Mouse (Mus musculus) neural tube, embryonic 14.5 days (tissue): ENCODE measurements around the gene Fasl. TPM values are rescaled to one million over a fixed set of nuclear protein-coding genes. Genes with fewer than 3 reads are reported as not detected.

Experiments used
- ATAC-seq: fragments of 200-750 bp; cut with Nextera tagmentation; 2 replicates; pipeline ENCODE4 v1.8.0; 2017; ENCODE audit warnings: low read depth, mild to moderate bottlenecking, moderate TSS enrichment, moderate library complexity
- H3K27ac ChIP-seq: fragments of 300-500 bp; sonication (generic); 2 replicates; pipeline ENCODE4 v1.5.1; 2014; ENCODE audit warnings: low read depth, mild to moderate bottlenecking, control low read depth, low read length, moderate library complexity, mixed read lengths
- H3K27me3 ChIP-seq: fragments of 300-500 bp; sonication (generic); 2 replicates; pipeline ENCODE4 v1.6.1; 2014; ENCODE audit warnings: low read length; ENCODE audit not compliant: control insufficient read depth, insufficient read depth
- H3K36me3 ChIP-seq: fragments of 300-500 bp; sonication (generic); 2 replicates; pipeline ENCODE4 v1.6.1; 2014; ENCODE audit warnings: low read length, mixed read lengths; ENCODE audit not compliant: control insufficient read depth, insufficient read depth
- H3K4me1 ChIP-seq: fragments of 300-500 bp; sonication (generic); 2 replicates; pipeline ENCODE4 v1.6.1; 2014; ENCODE audit warnings: low read length; ENCODE audit not compliant: control insufficient read depth, insufficient read depth
- H3K4me2 ChIP-seq: fragments of 300-500 bp; sonication (generic); 2 replicates; pipeline ENCODE4 v1.6.1; 2014; ENCODE audit warnings: mild to moderate bottlenecking, low read depth, low read length, control low read depth
- H3K4me3 ChIP-seq: fragments of 300-500 bp; sonication (generic); 2 replicates; pipeline ENCODE4 v1.5.1; 2014; ENCODE audit warnings: low read depth, low read length, control low read depth, mixed read lengths
- H3K9ac ChIP-seq: fragments of 300-500 bp; sonication (generic); replicated peaks from 2 replicates; pipeline ENCODE4 v1.6.1; 2014; ENCODE audit warnings: low read depth, mild to moderate bottlenecking, control low read depth, low read length, mixed read lengths
- H3K9me3 ChIP-seq: fragments of 300-500 bp; sonication (generic); 2 replicates; pipeline ENCODE4 v1.6.1; 2016; ENCODE audit warnings: low read length; ENCODE audit not compliant: control insufficient read depth
- WGBS: fragments of 180-500 bp; shearing (Covaris S2); extraction: QIAGEN DNeasy Blood & Tissue Kit; methylation state at CpG from one replicate; pipeline ENCODE4 v1.1.7; 2014; 5-methylcytosine and 5-hydroxymethylcytosine counted together
- polyA plus RNA-seq: library from polyadenylated mRNA; unstranded; fragments of >200 nt; fragmentation: Nextera tagmentation; extraction: Ambion mirVana; gene quantifications from 2 replicates; pipeline ENCODE4 v1.2.1, GENCODE M21; 2014

The Fasl gene
- polyA plus RNA-seq, 1 experiment from 2014 or later = 0.40 TPM

DNA sequence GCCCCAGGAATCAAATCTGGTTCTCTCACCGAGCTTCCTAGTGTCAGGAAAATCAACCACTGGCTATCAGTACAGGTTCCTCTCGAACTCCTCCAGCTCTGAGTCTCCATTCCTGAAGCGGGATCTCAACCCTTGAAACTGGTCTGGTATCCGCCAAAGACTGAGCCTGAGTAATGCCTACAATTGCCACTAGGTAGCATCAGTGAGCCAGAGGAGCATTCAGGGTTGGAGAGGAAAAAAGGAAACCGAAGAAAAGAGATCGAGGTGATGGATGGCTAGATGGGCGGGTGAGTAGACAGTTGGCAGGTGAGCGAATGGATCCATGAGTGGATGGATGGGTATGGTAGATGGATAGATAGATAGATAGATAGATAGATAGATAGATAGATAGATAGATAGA is 40.2 kb downstream of the Fasl start:
- no peak overlapping the region for H3K4me3 ChIP-seq
- WGBS = 54% methylated on average over 8 of the region's 8 CpGs
- H3K9ac ChIP-seq = no peak overlapping the region
- no peak for ATAC-seq
- no peak overlapping the region for H3K27ac ChIP-seq
- H3K27me3 ChIP-seq = no peaks in the 10 kb centered on the region
- H3K4me2 ChIP-seq = no peak overlapping the region
- no peaks in the 10 kb centered on the region for H3K9me3 ChIP-seq
- H3K4me1 ChIP-seq = no peaks in the 10 kb centered on the region
- H3K36me3 ChIP-seq = no peaks in the 10 kb centered on the region

DNA sequence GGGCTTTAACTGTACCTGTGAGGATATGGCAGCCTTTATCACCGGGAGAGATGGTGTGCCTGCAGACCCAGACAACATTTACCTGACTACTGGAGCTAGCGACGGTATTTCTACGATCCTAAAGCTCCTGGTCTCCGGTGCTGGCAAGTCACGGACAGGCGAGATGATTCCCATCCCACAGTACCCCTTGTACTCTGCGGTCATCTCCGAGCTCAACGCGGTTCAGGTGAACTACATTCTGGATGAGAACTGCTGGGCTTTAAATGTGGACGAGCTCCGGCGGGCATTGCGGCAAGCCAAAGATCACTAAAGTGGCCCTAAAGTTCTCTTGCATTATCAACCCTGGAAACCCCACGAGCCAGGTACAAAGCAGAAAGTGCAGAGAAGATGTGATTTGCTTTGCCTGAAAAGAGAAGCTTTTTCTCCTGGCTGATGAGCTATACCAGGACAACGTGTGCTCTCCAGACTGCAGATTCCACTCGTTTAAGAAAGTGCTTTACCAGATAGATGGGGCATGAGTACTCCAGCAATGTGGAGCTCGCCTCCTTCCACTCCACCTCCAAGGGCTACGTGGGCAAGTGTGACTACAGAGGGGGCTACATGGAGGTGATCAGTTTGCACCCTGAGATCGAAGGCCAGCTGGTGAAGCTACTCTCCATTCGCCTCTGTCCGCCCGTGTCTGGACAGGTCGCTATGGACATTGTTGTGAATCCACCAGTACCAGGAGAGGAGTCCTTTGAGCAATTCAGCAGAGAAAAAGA is 41.6 kb downstream of the Fasl start:
- H3K9ac ChIP-seq = no peak overlapping the region
- no peaks in the 10 kb centered on the region for H3K27me3 ChIP-seq
- no peaks in the 10 kb centered on the region for H3K36me3 ChIP-seq
- no peaks in the 10 kb centered on the region for H3K9me3 ChIP-seq
- H3K4me2 ChIP-seq = no peak overlapping the region
- 86% methylated on average over 25 of the region's 25 CpGs for WGBS
- no peak overlapping the region for H3K4me3 ChIP-seq
- no peak for ATAC-seq
- no peak overlapping the region for H3K27ac ChIP-seq
- no peaks in the 10 kb centered on the region for H3K4me1 ChIP-seq

DNA sequence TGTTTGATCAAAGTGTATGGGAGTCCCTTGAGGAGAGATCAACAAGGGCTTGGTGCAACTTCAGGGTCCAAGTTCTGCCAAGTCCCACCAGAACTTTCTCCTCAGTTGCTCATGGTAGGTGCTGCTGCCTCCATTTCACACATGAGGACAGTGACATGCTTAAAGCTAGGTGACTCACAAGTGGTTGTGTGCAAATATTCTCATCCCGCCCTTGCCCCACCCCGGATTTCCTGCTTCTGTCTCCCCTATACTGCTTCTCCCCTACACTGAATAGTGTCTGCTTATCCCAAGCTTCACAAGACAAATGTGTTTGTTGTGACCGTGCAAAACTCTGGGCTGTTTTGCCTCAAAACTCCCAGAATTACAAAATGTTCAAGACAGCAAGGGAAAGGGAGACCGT is 43.4 kb downstream of the Fasl start:
- H3K27me3 ChIP-seq = no peaks in the 10 kb centered on the region
- ATAC-seq = no peak
- no peak overlapping the region for H3K9ac ChIP-seq
- H3K4me3 ChIP-seq = no peak overlapping the region
- no peaks in the 10 kb centered on the region for H3K4me1 ChIP-seq
- H3K36me3 ChIP-seq = no peaks in the 10 kb centered on the region
- H3K9me3 ChIP-seq = no peaks in the 10 kb centered on the region
- WGBS = 99% methylated on average over 4 of the region's 4 CpGs
- no peak overlapping the region for H3K27ac ChIP-seq
- H3K4me2 ChIP-seq = no peak overlapping the region

DNA sequence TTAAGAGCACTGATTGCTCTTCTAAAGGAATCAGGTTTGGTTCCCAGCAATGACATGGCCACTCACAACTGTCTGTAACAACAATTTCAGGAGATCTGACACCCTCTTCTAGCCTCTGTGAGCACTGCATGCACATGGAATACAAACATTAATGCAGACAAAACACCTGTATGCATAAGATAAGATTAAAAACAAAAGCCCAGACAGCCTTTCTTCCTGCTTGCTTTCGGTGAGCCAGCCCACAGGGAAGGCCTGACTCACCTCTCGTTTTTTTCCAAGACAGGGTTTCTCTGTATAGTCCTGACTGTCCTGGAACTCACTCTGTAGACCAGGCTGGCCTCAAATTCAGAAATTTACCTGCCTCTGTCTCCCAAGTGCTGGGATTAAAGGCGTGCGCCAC is 44.1 kb downstream of the Fasl start:
- 88% methylated on average over 4 of the region's 4 CpGs for WGBS
- no peaks in the 10 kb centered on the region for H3K27me3 ChIP-seq

DNA sequence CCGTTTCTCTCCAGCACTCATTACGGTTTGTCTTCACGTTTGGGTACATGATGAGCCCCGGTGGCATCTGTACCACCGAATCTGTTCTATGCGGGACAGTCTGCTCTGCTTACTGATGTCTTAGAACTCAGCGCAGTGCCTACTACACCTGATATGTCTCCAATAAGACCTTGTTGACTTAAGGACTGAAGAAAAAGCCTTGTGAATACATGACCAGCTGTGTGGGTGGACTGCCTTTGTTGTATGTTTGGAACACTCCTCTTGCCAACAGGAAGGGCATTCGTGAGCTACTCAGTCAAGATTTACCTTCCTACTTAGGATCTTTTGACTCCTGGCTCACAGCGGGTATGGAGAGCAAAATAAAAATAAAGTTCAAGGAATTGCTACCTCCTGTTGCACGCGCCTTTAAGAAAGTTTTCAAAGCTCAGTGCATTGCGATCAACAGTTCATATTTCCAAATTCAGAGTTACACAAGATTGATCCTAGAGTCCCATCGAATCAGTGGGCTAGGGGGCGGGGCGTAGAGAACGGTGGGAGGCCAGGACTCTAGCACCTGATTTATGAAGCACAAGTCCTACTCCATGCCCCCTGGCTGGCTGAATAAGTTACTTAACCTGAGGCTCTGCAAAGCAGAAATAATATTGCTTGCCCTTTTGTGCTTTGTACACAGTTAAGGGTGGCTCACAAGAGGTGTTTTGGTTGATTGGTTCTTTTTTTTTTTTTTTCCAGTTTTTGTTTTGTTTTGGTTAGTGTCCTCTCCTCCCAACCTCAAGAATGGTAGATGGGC is 45.6 kb downstream of the Fasl start:
- Histone ChIP-seq H3K4me3 (no peak overlapping the region), H3K36me3 (no peaks in the 10 kb centered on the region), H3K4me1 (no peaks in the 10 kb centered on the region), H3K27me3 (no peaks in the 10 kb centered on the region), H3K9ac (no peak overlapping the region), H3K27ac (no peak overlapping the region), H3K4me2 (no peak overlapping the region), H3K9me3 (no peaks in the 10 kb centered on the region)
- ATAC-seq = no peak
- 91% methylated on average over 16 of the region's 16 CpGs for WGBS

More for the DNA sequence above, 44.1 kb downstream of the Fasl start:
- Histone ChIP-seq H3K4me1 (no peaks in the 10 kb centered on the region), H3K4me3 (no peak overlapping the region), H3K4me2 (no peak overlapping the region), H3K9me3 (no peaks in the 10 kb centered on the region), H3K36me3 (no peaks in the 10 kb centered on the region), H3K27ac (no peak overlapping the region), H3K9ac (no peak overlapping the region)
- no peak for ATAC-seq

DNA sequence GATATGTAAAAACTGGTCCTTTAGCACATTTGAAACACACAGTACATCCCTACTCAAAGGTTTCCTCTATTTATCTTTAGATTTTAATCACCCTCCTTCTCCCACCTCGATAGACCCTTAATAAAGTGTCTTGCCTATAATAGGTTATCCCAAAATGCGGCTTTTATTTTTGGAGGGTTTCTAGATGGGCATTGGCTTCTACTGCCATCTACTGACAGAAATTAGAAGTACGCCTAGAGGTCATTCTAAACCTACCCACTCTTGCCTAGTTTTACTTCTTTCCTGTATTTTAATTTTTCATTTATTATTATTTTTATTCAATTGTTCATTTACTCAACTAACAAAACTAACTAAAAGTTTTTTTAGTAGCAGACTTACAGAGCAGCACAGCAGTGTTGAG is 51.4 kb downstream of the Fasl start:
- peak; percentile 31; the same call in 1 of the 2 replicates for ATAC-seq
- H3K4me1 ChIP-seq = no peaks in the 10 kb centered on the region
- H3K36me3 ChIP-seq = no peaks in the 10 kb centered on the region
- WGBS = 12% methylated on average over 3 of the region's 3 CpGs
- H3K4me2 ChIP-seq = no peak overlapping the region
- H3K9me3 ChIP-seq = no peaks in the 10 kb centered on the region
- no peak overlapping the region for H3K4me3 ChIP-seq
- no peak overlapping the region for H3K27ac ChIP-seq
- H3K9ac ChIP-seq = no peak overlapping the region
- no peaks in the 10 kb centered on the region for H3K27me3 ChIP-seq

DNA sequence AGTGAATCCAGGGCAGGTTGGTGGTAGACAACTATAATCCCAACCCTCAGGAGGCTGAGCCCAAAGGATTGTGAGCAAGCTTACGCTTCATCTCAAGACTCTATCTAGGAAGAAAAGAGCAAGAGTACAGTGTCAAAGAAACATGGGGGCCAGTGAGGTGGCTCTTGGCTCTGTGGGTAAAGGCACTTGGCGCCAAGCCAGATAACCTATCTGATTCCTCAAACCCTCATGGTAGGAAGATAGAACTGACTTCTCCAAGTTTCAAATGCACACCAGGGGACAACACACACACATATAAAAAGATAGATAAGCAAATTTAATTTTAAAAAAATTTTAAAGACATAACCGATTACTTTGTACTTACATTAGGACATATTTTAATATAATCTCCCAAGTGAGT is 52.0 kb downstream of the Fasl start:
- no peak overlapping the region for H3K9ac ChIP-seq
- no peak for ATAC-seq
- H3K27me3 ChIP-seq = no peaks in the 10 kb centered on the region
- H3K4me3 ChIP-seq = no peak overlapping the region
- no peaks in the 10 kb centered on the region for H3K9me3 ChIP-seq
- WGBS = 91% methylated on average over 3 of the region's 3 CpGs
- no peaks in the 10 kb centered on the region for H3K36me3 ChIP-seq
- H3K4me2 ChIP-seq = no peak overlapping the region
- H3K4me1 ChIP-seq = no peaks in the 10 kb centered on the region
- H3K27ac ChIP-seq = no peak overlapping the region

DNA sequence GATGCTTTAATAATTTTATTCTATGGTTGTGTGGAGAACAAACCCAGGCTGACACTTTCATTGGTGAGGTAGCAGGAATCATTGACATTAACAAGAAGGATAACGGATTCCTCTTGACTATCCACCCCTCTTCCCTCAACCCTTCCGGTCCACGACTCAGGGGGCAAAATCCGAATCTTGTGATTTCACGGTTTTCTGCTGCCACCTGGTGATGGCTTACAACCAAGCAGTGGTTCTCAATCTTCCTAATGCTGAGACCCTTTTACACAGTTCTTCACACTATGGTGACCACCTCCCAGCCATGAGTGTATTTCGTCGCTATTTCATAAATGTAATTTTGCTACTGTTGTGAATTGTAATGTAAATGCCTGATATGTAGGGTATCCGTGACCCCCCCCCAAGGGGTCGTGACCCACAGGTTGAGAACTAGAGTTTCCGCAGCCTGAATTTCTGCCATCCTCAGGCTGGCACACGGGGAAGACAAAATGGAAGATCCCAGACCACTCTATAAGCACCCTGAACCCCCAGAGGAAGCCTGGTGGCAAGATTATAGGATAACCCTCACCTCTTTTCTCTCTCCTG is 52.7 kb downstream of the Fasl start:
- 66% methylated on average over 11 of the region's 11 CpGs for WGBS
- H3K9ac ChIP-seq = no peak overlapping the region
- H3K9me3 ChIP-seq = no peaks in the 10 kb centered on the region
- H3K27me3 ChIP-seq = no peaks in the 10 kb centered on the region
- peak; percentile 56; the same call in 1 of the 2 replicates for ATAC-seq
- H3K4me1 ChIP-seq = no peaks in the 10 kb centered on the region
- no peaks in the 10 kb centered on the region for H3K36me3 ChIP-seq
- no peak overlapping the region for H3K4me3 ChIP-seq
- no peak overlapping the region for H3K4me2 ChIP-seq
- H3K27ac ChIP-seq = no peak overlapping the region

DNA sequence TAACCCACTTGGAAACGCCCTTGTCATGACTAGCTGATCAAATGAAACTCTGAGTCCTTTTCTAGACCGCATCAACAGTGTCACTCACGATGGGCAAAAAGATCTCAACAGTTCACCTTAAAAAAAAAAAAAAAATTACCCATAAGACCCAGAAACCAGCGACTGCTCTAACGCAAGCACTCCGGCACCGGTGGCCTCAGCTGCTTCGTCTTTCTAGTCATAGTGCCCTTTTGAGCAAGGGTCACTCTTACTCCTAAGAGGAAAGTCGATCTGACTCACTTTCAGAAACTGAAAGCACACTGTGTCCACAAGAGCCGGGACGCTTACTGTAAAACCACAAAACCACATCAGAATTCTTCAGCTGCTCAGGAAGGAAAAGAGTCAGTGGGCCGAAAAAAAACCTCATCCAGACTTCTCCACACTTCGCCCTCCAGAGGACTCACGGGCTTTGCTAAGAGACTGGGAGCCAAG is 53.5 kb downstream of the Fasl start:
- Histone ChIP-seq H3K9me3 (no peaks in the 10 kb centered on the region), H3K9ac (no peak overlapping the region), H3K4me1 (no peaks in the 10 kb centered on the region), H3K27ac (no peak overlapping the region), H3K36me3 (no peaks in the 10 kb centered on the region), H3K27me3 (no peaks in the 10 kb centered on the region), H3K4me2 (no peak overlapping the region), H3K4me3 (no peak overlapping the region)
- no peak for ATAC-seq
- 89% methylated on average over 14 of the region's 14 CpGs for WGBS
